Mouse (Mus musculus) gastrocnemius, adult 18-20 months (tissue): ENCODE measurements around the gene Lzts2. TPM values are rescaled to one million over a fixed set of nuclear protein-coding genes. Genes with fewer than 3 reads are reported as not detected.
A peak's percentile ranks its signal among the peaks of the same experiment; 100 is the strongest.

Source experiments
- DNase-seq: peaks from one replicate; pipeline ENCODE4 v3.0.0; 2021; ENCODE audit warnings: low spot score
- total RNA-seq, 2 experiments: library from RNA; stranded (reverse); gene quantifications; 2 replicates each; pipeline ENCODE4 v1.2.3; 2021

Lzts2 gene
- total RNA-seq, 2 experiments from 2014 or later: 17.5 to 25.8 TPM

- DNase-seq: no peak
Observed at GRCm38 (mm10) chr19:45048644-45049365, 34.6 kb downstream of the Lzts2 start.

GRCm38 (mm10) chr19:45049523-45049922 is 35.3 kb downstream of the Lzts2 start:
- no peak for DNase-seq

DNA sequence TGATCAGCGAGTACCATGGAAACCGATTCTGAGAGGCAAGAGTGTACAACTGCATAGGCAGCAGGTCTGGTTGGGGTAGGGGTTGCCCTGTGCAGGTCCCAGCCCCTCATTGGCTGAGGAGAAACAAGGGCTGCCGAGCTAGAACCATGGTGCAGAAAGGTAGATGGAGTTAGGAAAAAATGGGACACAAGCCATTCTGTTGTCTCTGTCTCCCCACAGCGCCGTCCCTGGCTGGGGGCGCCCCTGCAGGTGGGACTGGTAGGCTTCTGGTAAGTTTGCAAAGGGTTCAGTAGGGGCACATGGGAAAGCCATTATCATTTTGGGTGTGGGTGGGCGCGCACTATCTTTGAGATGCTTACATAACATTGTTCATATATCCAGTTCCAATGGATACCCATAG is 39.2 kb downstream of the Lzts2 start:
- DNase-seq: no peak

DNA sequence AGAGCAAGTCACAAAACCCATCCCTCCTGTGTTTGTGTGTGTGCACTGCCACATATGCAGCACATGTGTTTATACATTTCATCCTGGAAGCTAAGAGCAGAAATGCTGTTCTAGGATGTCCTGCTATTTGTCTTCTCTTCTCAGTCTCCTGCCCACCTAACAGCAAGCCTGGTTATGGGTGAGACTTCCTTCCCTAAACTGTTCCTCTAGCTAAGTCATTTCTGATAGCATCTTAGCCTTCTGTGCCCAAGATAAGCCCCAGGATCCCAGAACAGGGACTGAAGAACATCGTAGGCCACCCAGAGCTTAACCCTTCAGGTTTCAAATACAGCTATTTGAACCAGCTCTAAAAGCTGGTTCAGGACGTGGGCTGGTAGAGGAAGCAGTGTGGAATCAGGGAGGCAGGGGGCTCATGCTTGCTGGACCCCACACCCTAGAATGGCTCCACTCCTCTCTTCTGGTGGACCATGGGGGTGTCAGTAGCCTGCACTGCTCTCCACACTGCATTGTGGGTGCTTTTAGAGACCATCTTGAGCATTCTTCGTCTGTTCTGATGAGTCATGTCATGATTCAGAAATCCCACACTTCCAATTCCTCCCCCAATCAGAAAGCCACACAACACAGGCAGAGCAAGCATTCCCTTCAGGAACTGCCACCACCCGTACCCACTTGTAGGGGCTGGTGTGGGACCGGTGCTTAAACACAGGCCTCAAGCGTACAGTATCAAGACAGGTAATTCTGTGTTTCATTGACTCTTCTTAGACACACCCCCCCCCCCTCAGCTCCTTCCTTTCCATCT is 40.9 kb downstream of the Lzts2 start:
- no peak for DNase-seq

- DNase-seq: peak; percentile 57
Observed at GRCm38 (mm10) chr19:45056364-45056763, 42.1 kb downstream of the Lzts2 start.

- peak; percentile 39 for DNase-seq
Observed at GRCm38 (mm10) chr19:45056908-45057698, 42.9 kb downstream of the Lzts2 start.

DNA sequence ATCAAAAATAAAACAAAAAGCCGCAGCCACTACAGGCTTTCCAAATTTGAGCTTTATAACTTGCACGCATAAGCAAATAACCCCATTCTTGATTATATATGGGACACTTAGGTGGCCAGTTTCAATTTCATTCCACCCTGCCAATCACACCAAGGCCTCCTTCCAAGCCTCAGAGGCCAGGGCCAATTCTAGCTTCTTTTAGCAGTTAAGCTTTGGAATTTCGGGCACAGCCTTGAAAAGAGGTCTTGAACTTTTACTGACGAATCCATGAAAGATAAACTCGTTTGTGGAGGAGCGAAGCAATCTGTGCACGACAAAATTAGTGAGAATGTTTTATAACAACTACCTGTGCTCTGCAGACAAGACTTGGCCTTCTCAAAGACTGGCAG is 43.5 kb downstream of the Lzts2 start:
- DNase-seq: peak; percentile 52

DNA sequence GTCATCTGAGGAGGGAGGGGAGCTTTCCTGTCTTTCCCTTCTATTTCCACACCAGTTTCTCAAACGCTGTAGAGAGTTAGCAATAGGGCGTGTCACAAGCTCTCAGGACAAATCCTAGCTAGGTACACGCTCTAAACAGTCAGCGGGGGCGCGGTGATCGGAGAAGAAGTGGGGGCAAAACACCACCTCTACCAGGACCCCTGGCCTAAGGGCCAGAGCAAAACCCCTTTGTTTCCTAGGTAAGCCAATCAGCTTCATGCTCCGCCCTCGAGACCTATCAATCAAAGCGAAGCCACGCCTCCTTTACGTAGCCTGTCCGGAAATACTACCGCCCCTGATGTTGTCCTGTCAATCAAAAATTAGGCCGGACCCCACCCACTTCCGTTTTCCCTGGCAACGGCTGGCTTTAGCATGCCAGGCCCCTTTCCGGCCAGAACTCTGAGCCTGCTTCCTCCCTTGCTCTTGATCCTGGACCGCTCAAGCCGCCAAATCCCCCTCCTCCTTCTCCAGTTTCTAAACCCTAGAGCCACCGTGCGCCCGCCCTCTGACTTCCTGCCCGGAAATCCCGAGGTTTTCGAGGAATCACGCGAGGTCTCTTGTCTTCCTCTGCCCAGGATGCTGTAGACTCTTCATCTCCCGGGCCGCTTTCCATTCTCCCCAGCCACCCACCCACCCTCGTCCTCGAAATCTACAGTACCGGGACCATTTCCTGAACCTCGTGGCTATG is 44.1 kb downstream of the Lzts2 start:
- peak; percentile 95 for DNase-seq

DNA sequence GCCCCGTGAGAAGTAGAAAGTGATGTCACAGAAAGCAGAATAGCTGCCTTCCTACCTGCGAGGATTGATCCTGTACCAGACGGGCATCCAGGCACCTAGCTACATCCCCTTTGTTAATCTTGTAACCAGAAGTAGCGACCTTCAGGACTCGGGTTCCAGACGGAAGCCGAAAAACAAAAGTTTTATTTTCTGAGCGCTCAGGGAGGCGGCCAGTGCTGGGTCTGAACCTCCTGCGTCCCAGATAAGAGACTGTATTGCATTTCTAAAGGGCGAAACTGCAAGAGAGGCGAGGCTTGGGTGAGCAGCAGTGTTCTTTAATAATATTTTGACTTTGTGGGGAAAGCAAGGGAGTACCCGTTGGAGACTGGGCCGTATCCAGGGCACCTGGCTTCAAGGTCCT is 44.6 kb downstream of the Lzts2 start:
- no peak for DNase-seq

DNA sequence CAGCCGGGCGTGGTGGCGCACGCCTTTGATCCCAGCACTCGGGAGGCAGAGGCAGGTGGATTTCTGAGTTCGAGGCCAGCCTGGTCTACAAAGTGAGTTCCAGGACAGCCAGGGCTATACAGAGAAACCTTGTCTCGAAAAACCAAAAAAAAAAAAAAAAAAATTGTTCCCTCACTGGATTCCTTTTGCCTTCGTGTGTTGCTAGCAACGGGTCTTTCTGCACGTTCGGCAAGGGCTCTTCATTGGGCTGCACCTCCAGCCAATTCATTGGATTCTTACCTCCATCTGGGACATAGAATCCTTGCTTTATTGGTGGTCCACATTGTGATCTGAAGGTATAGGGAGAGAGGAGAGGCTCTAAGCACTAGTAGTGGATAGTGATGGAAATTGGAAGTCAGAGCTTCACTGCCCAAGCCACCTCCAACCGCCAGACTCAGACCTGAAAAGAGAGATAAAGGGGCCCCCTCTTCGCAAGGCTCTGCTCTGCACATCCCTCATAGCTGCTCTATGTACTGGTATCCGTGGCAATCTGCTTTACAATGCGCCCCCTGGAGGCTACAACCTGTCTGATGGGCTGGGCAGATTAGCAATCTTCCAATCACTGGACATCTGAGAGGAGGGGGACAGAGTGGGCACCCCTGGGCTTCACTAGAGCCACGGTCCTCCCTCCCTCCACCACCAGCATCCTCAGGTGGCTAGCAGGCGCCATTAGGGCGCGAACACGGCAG is 49.5 kb downstream of the Lzts2 start:
- DNase-seq: peak; percentile 59

GRCm38 (mm10) chr19:45065226-45065625 is 51.0 kb downstream of the Lzts2 start:
- DNase-seq: no peak

GRCm38 (mm10) chr19:45067170-45067569 is 53.0 kb downstream of the Lzts2 start:
- no peak for DNase-seq

- no peak for DNase-seq
Observed at GRCm38 (mm10) chr19:45067758-45068510, 53.7 kb downstream of the Lzts2 start.

- peak; percentile 83 for DNase-seq
Observed at GRCm38 (mm10) chr19:45073871-45074542, 59.8 kb downstream of the Lzts2 start.

DNA sequence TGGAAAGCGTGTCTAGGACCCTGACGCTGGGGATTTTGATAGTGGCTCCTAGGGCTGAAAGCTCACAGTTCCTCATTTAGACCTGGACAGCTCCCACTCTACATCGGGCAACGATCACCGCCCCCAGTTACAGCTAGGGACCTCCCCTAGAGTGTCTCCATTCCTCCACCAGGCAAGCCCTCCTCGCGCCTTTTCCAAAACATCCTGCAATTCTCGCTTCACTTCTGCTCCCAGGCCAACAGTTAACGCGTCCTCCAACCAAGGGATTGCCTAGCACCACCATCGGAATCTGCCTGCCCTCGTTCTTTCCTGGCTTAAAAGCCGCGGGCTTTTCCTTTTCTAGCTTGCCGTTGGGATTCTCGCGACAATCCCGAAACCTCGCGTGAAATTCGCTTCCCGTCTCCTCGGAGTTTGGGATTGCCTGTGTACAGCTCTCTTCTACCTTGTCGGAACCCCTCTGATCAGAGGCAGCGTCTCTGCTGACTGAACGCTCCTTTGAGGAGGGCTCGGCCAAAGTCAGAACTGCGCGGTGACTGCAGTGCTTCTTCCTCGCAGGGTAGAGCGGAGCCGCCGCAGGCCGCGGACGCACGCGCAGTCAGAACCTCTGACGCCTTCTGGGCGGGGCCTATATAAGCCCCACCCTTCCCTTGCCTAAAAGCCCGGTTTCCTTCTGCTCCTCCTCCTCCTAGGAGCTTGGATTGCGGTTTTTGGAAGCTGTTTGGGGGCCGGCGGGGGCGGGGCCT is 60.5 kb downstream of the Lzts2 start, which contains the start of gene Kazald1:
Gene Kazald1, plus strand, starts transcription at position 662 of the 743 bp plus-strand sequence.
- DNase-seq: peak; percentile 96

DNA sequence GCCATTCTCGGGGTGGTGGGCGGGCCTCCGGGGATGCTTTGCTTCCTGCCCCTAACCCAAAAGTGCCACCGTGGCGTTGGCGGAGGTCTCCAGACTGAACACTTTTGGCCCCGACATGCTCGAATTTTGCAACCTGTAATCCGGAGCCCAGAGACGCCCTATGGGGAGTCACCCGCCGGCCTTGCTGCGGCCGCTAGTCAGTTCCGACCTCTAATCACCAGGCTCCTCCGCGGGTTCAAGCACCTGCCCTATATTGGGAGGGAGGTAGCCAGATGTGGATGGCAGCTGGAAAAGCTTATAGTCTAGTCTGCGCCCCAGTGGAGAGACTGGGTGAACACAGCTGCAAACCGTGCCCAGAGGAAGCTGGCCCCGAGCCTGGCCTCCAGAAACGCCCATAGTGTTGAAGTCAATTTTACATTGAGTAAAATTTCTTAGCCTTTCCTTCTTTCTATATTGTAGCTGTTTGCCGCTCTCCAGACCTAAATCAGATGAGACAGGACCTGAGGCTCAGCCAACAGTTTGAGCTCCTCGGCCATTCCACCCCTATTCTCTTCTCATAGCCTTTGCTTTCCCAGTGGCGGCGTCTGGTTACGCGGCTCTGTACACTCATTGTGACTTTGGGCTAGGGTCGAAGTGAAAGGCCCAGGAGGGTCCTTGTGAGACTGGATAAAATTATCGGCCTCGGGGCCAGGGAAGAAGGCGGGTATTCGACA is 61.3 kb downstream of the Lzts2 start:
- DNase-seq: peak; percentile 21

DNA sequence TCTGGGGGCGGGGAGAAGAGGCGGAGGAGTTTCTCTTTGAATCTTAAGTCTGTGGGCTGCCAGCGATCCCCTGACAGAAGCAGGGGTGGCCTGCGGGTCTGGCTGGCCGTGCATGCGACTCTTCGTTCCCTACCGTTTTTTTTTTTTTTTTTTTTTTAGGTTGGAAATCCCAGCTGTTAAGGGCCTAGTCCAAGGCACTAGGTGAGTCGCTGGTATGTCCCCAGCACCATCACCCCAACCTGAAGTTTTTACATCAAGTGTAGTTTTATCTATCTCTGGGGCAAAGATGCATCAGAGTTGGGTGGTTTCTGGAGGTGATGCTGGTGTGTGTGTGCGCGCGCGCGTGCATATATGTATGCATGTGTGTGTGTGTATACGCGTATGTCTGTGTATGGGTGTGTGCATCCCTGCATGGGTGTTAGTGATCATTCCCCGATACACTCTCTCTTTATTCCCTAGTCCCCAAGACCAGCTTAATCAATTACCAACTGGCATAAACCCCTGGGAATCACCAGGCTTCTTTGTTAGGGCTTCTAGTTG is 61.9 kb downstream of the Lzts2 start:
- DNase-seq: no peak
